Mouse (Mus musculus): ENCODE data around the gene Mab21l3.

DNA sequence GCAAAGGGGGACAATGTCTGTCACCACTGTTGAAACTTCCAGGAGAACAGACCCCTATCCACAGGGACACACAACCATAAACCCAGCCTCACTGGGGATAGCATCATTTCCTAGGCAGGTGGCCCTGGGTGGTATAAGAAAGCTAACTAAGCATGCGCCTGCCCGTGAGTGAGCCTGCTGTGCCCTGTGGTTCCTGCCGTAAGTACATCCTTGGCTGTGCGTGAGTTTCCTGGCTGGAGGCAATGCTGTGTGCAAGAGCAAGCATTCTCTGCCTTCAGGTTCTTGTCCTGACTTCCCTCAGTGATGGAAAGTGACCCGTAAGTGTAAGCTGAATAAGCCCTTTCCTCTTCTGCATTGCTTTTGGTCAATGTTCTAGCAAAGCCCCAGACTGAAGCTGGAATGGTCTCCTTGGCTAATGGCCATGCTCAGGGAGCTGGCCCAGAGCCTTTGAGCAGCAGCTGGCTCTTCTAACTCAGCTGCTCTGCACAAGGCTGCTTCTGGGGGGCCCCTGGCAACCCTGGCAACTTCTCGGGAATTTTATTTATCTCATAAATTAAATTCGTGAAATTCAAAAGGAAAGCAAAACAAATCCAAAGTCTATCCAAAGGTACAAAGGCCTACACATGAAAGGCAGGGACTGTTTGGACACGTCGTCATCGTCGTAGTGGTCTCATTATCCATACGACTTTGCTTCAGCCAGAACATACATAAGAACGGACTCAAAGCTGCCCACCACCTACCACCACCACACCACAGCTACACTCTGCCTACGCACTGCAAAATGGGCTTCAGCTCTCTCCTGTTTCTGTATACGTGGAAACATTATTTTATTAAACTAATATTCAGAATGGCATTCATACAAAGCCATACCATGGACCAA lies 50.7 kb downstream of the Mab21l3 start:
- TF ChIP-seq POLR2A (IDR thresholded peaks at IDR 0.05; ENCODE audit: control insufficient read depth, low read depth, low read length) = no peak
- no peak for TF ChIP-seq CTCF (IDR thresholded peaks at IDR 0.05; ENCODE audit: control insufficient read depth, insufficient read depth, insufficient replicate concordance, low read depth, low read length)
